Mouse (Mus musculus): Measurements from ENCODE around the gene Nuak1. TPM values are rescaled to one million over a fixed set of nuclear protein-coding genes. Genes with fewer than 3 reads are reported as not detected.

Gene Nuak1
- polyA plus RNA-seq, 1 experiment from 2014 or later, result 1.2 TPM

- Histone ChIP-seq H3K27ac (peak overlapping the region; percentile 100), H3K4me1 (peaks cover 61% of the 10 kb centered on the region), H3K9me3 (replicated peaks) (no peaks in the 10 kb centered on the region), H3K4me3 (peak overlapping the region; percentile 87), H3K27me3 (ENCODE audit: low read depth, poor library complexity, severe bottlenecking) (peaks cover 15% of the 10 kb centered on the region), H3K36me3 (no peaks in the 10 kb centered on the region)
- no peak for DNase-seq (ENCODE audit: low spot score)
- WGBS, result 0% methylated on average over 7 of the region's 7 CpGs
Observed at GRCm38 (mm10) chr10:84441434-84441785, 1.0 kb upstream of the Nuak1 start.

- H3K27me3 ChIP-seq (ENCODE audit: low read depth, poor library complexity, severe bottlenecking), result peaks cover 15% of the 10 kb centered on the region
- no peaks in the 10 kb centered on the region for H3K36me3 ChIP-seq
- no peaks in the 10 kb centered on the region for H3K9me3 ChIP-seq (replicated peaks)
- WGBS, result under 1% methylated on average over 32 of the region's 32 CpGs
- no peak for DNase-seq (ENCODE audit: low spot score)
- peak overlapping the region; percentile 87 for H3K4me3 ChIP-seq
- peaks cover 65% of the 10 kb centered on the region for H3K4me1 ChIP-seq
- H3K27ac ChIP-seq, result peak overlapping the region; percentile 100
Observed at GRCm38 (mm10) chr10:84440181-84440540, 236 bp downstream of the Nuak1 start.

GRCm38 (mm10) chr10:84439228-84439596 lies 1.2 kb downstream of the Nuak1 start:
- Histone ChIP-seq H3K36me3 (no peaks in the 10 kb centered on the region), H3K4me3 (peak overlapping the region; percentile 87), H3K4me1 (peaks cover 65% of the 10 kb centered on the region), H3K27me3 (ENCODE audit: low read depth, poor library complexity, severe bottlenecking) (peaks cover 15% of the 10 kb centered on the region), H3K27ac (no peak overlapping the region), H3K9me3 (replicated peaks) (no peaks in the 10 kb centered on the region)
- DNase-seq (ENCODE audit: low spot score), result peak; percentile 45
- WGBS, result 35% methylated on average over 7 of the region's 7 CpGs

- WGBS, result 44% methylated on average over 19 of the region's 19 CpGs
- H3K9me3 ChIP-seq (replicated peaks), result no peaks in the 10 kb centered on the region
- H3K36me3 ChIP-seq, result no peaks in the 10 kb centered on the region
- peaks cover 65% of the 10 kb centered on the region for H3K4me1 ChIP-seq
- DNase-seq (ENCODE audit: low spot score), result no peak
- H3K4me3 ChIP-seq, result peak overlapping the region; percentile 87
- peak overlapping the region; percentile 56; the same call in 1 of the 2 replicates for H3K27ac ChIP-seq
- peaks cover 15% of the 10 kb centered on the region for H3K27me3 ChIP-seq (ENCODE audit: low read depth, poor library complexity, severe bottlenecking)
Observed at GRCm38 (mm10) chr10:84438466-84439227, 1.8 kb downstream of the Nuak1 start.

GRCm38 (mm10) chr10:84438049-84438422 lies 2.4 kb downstream of the Nuak1 start:
- H3K9me3 ChIP-seq (replicated peaks), result no peaks in the 10 kb centered on the region
- peak overlapping the region; percentile 87 for H3K4me3 ChIP-seq
- 2% methylated on average over 7 of the region's 7 CpGs for WGBS
- H3K36me3 ChIP-seq, result peaks cover 3% of the 10 kb centered on the region; the same call in 1 of the 2 replicates
- H3K27ac ChIP-seq, result peak overlapping the region; percentile 56; the same call in 1 of the 2 replicates
- peaks cover 15% of the 10 kb centered on the region for H3K27me3 ChIP-seq (ENCODE audit: low read depth, poor library complexity, severe bottlenecking)
- peaks cover 60% of the 10 kb centered on the region for H3K4me1 ChIP-seq
- peak; percentile 99 for DNase-seq (ENCODE audit: low spot score)

GRCm38 (mm10) chr10:84437166-84438048 lies 3.0 kb downstream of the Nuak1 start:
- Histone ChIP-seq H3K27ac (peak overlapping the region; percentile 56; the same call in 1 of the 2 replicates), H3K36me3 (peaks cover 9% of the 10 kb centered on the region; the same call in 1 of the 2 replicates), H3K4me3 (peak overlapping the region; percentile 87), H3K4me1 (peaks cover 54% of the 10 kb centered on the region), H3K27me3 (ENCODE audit: low read depth, poor library complexity, severe bottlenecking) (peaks cover 15% of the 10 kb centered on the region), H3K9me3 (replicated peaks) (no peaks in the 10 kb centered on the region)
- 38% methylated on average over 14 of the region's 14 CpGs for WGBS
- DNase-seq (ENCODE audit: low spot score), result no peak

GRCm38 (mm10) chr10:84435930-84436329 lies 4.5 kb downstream of the Nuak1 start:
- Histone ChIP-seq H3K4me3 (no peak overlapping the region), H3K27ac (no peak overlapping the region), H3K27me3 (ENCODE audit: low read depth, poor library complexity, severe bottlenecking) (peaks cover 15% of the 10 kb centered on the region), H3K9me3 (replicated peaks) (no peaks in the 10 kb centered on the region), H3K36me3 (peaks cover 17% of the 10 kb centered on the region), H3K4me1 (peaks cover 39% of the 10 kb centered on the region)
- WGBS, result 66% methylated on average over 11 of the region's 11 CpGs
- DNase-seq (ENCODE audit: low spot score), result no peak

GRCm38 (mm10) chr10:84433193-84433801 lies 7.1 kb downstream of the Nuak1 start:
- Histone ChIP-seq H3K9me3 (replicated peaks) (no peaks in the 10 kb centered on the region), H3K27me3 (ENCODE audit: low read depth, poor library complexity, severe bottlenecking) (peaks cover 8% of the 10 kb centered on the region), H3K36me3 (peaks cover 23% of the 10 kb centered on the region), H3K4me1 (peaks cover 18% of the 10 kb centered on the region), H3K4me3 (no peak overlapping the region), H3K27ac (0 out of 2 replicates have a peak overlapping the region, but pooled peaks have one; percentile 25)
- DNase-seq (ENCODE audit: low spot score), result no peak
- WGBS, result 71% methylated on average over 21 of the region's 21 CpGs

- peaks cover 4% of the 10 kb centered on the region; the same call in 1 of the 2 replicates for H3K36me3 ChIP-seq
Observed at GRCm38 (mm10) chr10:84424374-84424773, 16.0 kb downstream of the Nuak1 start.

GRCm38 (mm10) chr10:84423903-84424302 lies 16.5 kb downstream of the Nuak1 start:
- no peaks in the 10 kb centered on the region for H3K9me3 ChIP-seq (replicated peaks)
- H3K4me1 ChIP-seq, result peaks cover 13% of the 10 kb centered on the region; the same call in 1 of the 2 replicates
- H3K36me3 ChIP-seq, result peaks cover 4% of the 10 kb centered on the region; the same call in 1 of the 2 replicates
- H3K27me3 ChIP-seq (ENCODE audit: low read depth, poor library complexity, severe bottlenecking), result no peaks in the 10 kb centered on the region
- no peak overlapping the region for H3K4me3 ChIP-seq
- DNase-seq (ENCODE audit: low spot score), result no peak
- no peak overlapping the region for H3K27ac ChIP-seq
- WGBS, result 90% methylated on average over 5 of the region's 5 CpGs

More at GRCm38 (mm10) chr10:84424374-84424773, 16.0 kb downstream of the Nuak1 start:
- Histone ChIP-seq H3K27ac (no peak overlapping the region), H3K4me1 (peaks cover 13% of the 10 kb centered on the region; the same call in 1 of the 2 replicates), H3K27me3 (ENCODE audit: low read depth, poor library complexity, severe bottlenecking) (no peaks in the 10 kb centered on the region), H3K9me3 (replicated peaks) (no peaks in the 10 kb centered on the region), H3K4me3 (no peak overlapping the region)
- 87% methylated on average over 7 of the region's 7 CpGs for WGBS
- DNase-seq (ENCODE audit: low spot score), result no peak

GRCm38 (mm10) chr10:84420589-84420988 lies 19.8 kb downstream of the Nuak1 start:
- no peak overlapping the region for H3K4me3 ChIP-seq
- no peaks in the 10 kb centered on the region for H3K9me3 ChIP-seq (replicated peaks)
- H3K36me3 ChIP-seq, result peaks cover 4% of the 10 kb centered on the region; the same call in 1 of the 2 replicates
- no peaks in the 10 kb centered on the region for H3K27me3 ChIP-seq (ENCODE audit: low read depth, poor library complexity, severe bottlenecking)
- H3K27ac ChIP-seq, result no peak overlapping the region
- DNase-seq (ENCODE audit: low spot score), result no peak
- WGBS, result 91% methylated on average over 6 of the region's 6 CpGs
- 0 out of 2 replicates have a peak, but pooled peaks cover 4% of the 10 kb centered on the region for H3K4me1 ChIP-seq

GRCm38 (mm10) chr10:84418421-84418820 lies 22.0 kb downstream of the Nuak1 start:
- Histone ChIP-seq H3K4me1 (no peaks in the 10 kb centered on the region), H3K9me3 (replicated peaks) (no peaks in the 10 kb centered on the region), H3K36me3 (peaks cover 4% of the 10 kb centered on the region; the same call in 1 of the 2 replicates)

More at GRCm38 (mm10) chr10:84418421-84418820, 22.0 kb downstream of the Nuak1 start:
- Histone ChIP-seq H3K4me3 (no peak overlapping the region), H3K27me3 (ENCODE audit: low read depth, poor library complexity, severe bottlenecking) (no peaks in the 10 kb centered on the region), H3K27ac (no peak overlapping the region)
- no peak for DNase-seq (ENCODE audit: low spot score)
